Mouse (Mus musculus): ENCODE data around the gene Erv3. TPM values are rescaled to one million over a fixed set of nuclear protein-coding genes. Genes with fewer than 3 reads are reported as not detected.
"Not testable (repeated sequence)": the region's sequence is repeated elsewhere in the genome, so short reads cannot be mapped to it uniquely, and the experiment has no call there.

Gene Erv3
- total RNA-seq, 2 experiments from 2014 or later = not detected

DNA sequence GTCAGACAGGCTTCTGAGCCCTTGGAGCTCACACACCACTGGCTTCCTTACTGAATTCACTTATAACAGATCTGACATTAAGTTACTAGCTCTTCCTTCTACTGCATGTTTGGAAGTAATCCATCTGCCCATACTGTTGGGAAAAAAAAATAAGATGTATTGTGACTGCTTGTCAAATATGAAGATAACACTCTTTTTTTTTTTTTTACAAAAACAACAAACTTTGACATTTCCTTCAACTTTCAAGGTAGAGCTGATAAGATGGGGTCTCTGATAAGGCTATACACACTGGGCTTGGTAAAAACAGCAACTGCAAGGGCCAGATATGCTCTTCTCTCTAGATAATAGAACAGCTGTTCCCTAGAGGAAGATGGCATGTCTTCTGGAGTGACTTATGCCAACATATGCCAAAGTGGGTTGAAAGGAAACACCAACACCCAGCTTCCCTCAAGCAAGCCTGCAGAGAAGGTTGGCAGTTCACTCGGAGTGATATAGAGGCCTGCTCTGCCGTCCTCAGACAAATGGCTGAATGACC lies 4.8 kb upstream of the Erv3 start:
- DNase-seq (ENCODE audit: low spot score) = no peak

DNA sequence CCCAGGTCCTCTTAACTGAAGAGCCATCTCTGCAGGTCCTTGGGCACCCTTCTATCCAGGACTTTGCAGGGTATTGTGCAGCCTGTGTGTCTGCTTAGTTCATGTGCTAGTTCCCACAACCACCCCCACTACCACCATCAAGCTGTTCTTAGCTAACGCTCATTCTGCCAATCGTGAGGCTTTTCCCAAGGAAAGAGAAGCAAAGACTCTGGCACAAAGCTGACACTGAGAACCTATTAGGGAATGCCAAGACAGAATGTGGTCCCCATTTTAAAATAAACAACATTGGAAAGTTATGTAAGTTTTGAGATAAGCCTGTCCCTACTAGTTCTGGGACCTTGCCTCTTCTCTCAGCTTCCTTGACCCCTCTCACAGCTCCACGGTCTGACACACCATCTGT lies 3.9 kb upstream of the Erv3 start:
- DNase-seq (ENCODE audit: low spot score) = no peak

DNA sequence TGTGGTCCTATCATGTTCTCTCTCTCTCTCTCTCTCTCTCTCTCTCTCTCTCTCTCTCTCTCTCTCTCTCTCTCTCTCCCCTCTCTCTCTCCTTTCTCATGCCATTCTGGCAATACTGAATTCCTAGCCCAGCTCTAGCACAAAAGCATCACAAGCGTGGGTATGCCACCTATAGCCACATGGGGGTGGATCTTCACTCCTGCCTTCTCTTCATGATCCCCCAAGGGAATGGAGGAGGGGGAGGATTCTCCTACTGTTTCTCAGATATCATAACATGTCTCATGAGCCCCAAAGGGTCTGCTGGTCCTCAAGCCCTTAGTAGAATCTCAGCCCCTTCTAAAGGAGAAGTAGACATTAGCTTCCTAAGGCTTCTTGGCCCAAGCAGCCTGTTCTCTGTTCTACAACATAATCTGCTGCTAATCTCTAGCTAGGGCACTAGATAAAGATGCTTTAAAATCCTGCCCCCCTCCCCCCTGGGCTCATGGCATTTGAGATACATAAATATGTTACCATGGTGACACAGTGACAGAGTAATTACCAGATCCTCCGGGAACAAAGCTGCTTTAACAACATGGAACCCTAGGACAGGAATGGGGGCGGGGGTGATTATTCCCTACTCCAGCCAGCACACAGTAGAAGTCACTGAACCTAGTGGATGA lies 3.2 kb upstream of the Erv3 start:
- no peak for DNase-seq (ENCODE audit: low spot score)

DNA sequence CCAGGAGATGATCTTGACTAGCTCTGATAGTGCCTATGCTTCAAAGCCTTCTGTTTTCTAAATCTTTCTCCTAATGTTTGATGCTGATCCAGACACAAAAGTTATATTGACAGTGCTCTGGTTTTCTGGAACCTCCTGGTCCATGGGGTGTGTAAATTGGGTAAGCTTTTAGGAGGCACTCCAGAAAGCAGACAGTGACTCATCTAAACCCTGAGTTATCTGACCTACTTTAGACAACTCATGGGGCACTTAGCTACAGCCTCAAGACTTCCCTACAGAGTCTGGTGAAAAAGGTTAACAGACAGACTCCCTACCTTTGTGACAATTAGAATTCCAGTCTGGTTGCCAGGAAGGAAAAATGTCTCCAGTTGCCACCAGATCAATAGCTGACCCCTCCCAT lies 1.7 kb downstream of the Erv3 start:
- DNase-seq (ENCODE audit: low spot score) = peak; percentile 11

DNA sequence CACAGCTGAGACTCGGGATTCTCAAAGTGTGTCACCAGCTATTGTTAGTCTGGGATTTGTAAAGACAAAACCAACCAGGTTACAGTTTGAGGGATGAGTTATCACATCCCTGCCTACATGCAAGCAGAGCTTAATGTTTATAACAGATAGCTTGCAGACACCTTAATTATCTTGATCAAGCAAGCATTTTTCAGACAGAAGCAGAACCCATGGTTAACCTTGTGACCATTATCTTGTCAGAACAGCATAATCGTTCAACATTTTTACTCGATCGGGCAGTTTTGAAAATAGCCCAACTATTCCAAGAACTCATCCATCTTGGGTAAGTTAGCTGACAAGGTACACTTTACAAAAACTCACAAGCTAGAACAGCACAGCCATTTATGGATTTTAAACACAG lies 5.8 kb downstream of the Erv3 start:
- no peak for DNase-seq (ENCODE audit: low spot score)

DNA sequence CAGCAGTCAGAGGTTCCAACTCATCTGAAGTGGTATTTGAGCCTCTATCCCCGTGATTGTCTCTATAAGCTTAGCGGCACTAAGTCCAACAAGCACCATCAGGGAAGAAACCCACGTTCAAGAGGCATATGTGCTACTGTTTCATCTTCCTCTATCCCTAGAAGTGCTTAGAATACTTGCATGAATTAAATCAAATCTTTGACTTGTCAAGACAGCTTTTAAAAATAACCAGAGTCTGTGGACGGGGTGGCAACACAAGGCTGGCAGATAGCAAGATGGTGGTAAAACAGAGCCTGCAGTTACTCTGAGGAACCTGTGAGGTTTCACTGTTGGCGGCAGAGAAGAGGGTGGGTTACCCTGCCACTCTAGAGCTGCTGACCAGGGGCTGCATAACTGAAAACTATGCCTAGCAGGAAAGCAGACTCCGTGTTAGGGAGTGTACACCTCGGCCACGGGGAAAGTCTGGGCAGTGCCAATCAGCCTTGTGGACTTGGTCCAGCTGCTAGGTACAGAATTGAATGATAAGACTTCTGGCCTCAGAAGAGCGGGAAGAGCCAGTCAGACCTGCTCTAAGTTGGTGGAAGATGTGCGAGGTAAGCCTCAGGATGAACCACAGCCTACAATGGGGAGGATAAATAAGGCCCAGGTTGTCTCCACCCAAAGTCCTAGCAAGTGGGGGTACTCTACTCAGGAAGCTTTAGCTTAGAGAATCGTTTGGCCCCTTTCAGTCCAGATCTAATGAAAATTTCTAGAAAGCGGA lies 8.0 kb downstream of the Erv3 start:
- DNase-seq (ENCODE audit: low spot score) = no peak

DNA sequence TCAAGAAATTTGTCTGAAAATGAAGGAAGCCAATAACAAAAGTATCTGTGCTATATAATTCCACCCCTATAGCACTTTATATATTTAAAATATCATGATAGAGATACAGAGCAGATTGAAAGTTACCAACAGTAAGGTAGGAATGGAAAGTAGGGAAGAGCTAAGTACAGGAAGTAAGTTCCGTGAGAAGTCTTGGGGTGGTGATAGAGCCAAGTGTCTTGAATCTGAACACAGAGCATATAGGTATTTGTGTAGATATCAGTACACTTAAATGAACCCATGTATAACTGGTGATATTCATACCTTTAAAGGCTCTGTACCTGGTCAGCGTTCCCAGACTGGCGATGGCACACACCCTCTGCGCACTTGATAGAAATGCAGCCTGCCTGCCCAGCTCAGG lies 9.5 kb downstream of the Erv3 start:
- no peak for DNase-seq (ENCODE audit: low spot score)

DNA sequence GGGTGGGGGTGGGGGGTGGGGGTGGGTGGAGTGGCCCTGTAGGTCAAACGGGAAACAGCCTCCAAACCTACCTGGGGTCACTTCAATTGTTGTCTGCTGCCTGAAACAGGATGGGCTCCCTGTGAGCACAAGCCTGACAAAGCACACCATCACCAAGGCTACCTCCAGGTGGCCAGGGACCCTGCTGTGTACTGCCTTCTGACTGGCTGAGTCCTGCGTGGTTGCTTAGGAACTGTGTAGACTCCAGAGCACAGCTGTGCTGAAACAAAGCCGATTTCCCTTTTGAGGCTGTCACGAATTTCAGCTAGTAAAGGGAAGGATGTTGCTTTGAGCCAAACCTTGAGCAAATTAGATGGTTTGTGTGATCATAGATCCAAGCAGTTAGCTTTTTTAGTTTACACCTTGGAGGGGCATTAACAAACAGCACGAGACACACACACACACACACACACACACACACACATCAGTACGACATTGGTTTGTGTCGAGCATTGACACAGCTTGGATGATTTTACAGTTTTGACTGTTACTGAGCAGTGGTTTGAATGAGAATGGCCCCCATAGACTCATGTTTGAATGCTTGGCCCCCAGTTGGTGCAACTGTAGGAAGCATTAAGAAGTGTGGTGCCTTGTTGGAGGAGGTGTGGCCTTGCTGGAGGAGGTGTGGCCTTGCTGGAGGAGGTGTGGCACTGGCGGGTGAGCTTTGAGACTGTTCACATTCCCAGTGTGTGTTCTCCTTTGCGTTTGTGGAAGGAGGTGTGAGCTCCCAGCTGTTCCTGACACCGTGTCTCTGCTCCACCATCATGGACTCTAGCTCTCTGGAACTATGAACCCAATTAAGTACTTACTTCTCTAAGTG lies 11.8 kb downstream of the Erv3 start:
- no peak for DNase-seq (ENCODE audit: low spot score)

DNA sequence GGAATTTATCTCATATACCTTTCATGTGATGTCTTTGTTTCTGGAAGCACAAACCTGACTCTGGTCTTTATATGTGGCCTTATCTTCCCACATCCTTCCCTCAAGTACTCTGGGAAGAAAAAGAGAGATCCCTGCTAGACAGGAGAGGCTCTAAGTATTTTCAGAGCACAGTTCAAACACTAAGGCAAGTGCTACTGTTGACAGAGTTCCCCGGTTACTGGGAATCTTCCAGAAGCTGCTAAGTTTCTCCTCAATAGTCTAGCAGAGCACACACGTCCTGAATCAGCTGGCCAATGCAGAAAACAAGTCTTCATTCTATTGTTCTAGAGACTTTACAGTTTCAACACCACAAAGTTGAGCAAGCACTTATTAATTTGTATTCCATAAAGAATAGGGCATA lies 12.7 kb downstream of the Erv3 start:
- no peak for DNase-seq (ENCODE audit: low spot score)

DNA sequence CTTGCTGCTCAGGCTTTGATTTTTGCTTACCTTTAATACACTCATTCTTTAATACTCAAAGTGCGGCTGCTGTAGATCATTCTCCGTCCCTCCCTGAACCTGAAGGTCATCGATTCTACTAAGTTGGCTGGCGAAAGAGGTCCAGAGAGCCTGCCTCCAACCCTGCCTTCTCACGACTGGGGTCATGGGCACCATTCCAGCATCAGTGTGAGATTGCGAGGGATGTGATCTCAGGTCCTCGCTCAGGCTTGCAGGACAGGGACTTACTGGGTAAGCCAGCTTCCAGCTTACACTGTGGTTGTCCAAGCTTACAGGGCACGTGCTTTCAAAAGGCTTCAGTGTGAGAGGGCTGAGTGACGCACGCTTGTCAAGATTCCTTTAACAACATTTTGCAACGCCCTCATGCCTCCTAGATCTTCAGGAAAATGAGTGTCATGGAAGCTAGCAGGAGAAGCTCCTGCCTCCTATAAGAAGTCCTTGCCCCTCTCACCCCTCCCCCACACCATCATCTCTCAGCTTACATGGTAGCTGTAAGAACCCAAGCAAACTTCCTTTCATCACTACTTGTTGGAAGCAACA lies 13.3 kb downstream of the Erv3 start:
- DNase-seq (ENCODE audit: low spot score) = no peak

DNA sequence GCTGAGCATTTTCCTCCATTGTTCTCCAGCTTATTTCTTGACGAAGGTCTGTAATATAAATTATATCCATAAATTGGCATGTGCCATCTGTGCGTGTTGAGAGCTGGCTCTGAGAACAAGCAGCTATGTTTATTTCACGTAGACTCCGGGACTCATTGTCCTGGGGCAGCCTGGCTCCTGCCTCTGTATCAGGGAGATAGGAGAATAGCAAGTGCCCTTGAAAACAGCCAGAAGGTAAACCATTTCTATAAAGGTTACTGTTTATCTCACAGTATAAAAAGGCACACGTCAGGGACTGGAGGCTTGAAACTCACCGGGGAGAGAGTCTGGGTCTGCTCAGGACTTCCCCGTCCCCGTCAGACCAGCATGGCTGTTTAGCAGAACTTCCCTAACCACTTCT lies 13.9 kb downstream of the Erv3 start:
- DNase-seq (ENCODE audit: low spot score) = no peak

DNA sequence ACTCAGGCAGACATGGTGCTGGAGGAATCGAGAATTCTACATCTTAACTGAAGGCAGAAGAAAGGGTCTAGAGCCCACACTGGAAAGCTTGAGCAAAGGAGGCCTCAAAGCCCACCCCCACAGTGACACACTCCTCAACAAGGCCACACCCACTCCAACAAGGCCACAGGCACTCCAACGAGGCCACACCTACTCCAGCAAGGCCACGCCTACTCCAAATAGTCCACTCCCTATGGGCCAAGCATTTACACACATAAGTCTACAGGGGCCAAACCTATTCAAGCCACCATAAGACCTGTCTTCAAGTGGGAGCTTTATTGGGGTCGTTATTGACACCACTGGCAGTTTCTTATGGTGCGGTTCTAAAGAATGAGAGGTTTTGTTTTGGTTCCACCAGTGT lies 17.0 kb downstream of the Erv3 start:
- no peak for DNase-seq (ENCODE audit: low spot score)

DNA sequence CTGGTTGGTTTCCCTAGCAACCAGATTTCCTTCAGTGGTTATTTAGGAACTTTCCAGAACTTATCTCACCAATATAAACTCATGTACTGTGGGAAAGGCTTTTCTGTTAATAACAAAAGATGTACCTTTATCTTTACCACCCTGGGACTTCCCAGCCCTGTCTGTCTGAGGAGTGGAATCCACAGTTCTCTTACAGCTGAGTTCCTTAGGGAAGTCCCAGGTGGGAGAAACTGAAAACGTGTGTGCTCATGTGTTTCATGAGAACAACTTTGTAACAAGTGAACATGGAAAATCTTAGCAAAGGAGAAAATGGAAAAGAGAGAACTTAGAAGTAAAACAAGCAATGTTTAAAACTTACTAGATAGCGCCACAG lies 18.2 kb downstream of the Erv3 start:
- DNase-seq (ENCODE audit: low spot score) = no peak

DNA sequence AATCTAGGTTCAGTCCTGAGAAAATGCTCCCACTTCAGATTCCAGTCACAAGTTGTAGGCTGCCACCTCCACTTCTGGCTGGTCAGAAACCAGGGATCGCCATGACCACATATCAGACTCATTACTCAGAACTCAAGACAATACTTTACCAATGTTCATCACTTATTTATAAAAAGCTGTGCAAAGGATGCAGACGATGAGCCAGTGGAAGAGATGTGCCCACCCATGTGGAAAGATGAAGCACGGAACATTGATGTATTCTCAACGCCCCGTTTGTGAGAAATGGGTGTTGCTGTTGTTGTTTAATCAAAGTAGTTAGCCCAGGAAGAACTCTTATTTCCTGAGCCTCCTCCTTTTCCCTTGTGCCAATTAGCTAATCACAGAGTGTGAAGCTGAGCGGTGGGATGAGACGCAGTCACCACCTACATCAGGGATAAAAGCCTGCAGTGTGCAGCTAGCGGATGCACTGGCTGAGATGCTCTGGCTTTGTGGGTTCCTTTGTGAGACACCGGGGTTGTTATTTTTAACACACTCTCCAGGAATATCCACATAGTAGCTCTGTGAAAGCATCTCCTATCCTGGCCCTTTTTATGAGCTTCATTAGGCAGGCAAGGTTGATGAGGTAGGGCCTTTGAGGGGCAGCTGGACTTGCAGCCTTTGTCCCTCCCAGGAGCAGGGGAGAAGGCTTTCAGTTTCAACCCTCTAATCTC lies 18.8 kb downstream of the Erv3 start:
- no peak for DNase-seq (ENCODE audit: low spot score)

DNA sequence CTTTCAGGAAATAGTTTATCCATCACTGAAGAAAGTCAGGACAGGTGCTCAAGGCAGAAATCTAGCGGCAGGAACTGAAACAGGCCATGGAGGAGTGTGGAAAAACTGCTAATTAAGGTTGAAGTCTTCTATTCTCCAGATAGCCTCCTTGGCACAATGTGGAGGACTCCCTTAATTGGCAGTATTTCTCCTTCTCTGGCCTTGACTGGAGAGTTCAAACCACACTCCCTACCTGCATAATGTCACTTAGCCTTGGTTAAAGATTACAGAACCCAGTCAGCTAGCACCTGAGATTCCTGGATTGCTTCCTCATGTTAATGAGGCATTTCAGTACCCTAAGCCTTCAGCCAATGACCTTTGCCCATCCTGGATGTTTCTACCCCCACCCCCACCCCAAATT lies 25.3 kb downstream of the Erv3 start:
- DNase-seq (ENCODE audit: low spot score) = no peak

DNA sequence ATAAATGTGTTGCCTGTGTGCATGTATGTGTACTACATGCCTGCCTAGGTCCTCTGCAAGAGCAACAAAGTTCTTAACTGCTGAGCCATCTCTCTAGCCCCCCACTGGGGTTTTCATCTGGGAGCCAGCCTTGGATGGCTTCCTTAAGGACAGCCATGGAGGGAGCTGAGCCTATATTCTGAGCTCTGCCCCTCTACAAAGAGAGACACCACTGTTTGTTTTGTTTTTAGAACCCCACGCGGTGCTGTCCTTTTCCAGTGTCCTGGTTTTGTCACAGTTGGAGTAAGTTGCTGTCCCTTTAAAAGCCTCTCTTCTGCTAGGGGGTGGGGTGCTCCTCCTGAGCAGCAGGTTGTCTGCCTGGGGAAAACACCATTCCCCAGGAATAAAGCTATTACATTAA lies 27.7 kb downstream of the Erv3 start:
- DNase-seq (ENCODE audit: low spot score) = no peak

DNA sequence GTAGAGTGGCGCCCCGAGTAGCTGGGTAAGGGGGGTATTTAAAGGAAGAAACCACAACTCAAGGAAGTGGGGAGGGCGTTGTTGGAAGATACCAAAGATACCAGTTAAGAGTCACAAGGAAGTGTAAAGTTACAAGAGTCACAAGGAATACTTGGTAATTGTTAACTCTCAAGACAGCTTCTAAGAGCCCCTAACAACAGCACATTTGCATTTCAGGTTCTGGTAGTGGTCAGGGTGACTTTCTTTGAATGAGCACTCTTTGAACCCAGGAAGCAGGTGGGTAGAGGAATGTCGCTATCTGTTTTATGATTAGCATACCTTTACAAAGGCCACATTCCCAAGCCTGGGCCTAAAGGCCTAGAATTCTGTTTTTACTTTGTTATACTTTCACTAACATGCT lies 28.6 kb downstream of the Erv3 start:
- not testable (repeated sequence) for DNase-seq (ENCODE audit: low spot score)

DNA sequence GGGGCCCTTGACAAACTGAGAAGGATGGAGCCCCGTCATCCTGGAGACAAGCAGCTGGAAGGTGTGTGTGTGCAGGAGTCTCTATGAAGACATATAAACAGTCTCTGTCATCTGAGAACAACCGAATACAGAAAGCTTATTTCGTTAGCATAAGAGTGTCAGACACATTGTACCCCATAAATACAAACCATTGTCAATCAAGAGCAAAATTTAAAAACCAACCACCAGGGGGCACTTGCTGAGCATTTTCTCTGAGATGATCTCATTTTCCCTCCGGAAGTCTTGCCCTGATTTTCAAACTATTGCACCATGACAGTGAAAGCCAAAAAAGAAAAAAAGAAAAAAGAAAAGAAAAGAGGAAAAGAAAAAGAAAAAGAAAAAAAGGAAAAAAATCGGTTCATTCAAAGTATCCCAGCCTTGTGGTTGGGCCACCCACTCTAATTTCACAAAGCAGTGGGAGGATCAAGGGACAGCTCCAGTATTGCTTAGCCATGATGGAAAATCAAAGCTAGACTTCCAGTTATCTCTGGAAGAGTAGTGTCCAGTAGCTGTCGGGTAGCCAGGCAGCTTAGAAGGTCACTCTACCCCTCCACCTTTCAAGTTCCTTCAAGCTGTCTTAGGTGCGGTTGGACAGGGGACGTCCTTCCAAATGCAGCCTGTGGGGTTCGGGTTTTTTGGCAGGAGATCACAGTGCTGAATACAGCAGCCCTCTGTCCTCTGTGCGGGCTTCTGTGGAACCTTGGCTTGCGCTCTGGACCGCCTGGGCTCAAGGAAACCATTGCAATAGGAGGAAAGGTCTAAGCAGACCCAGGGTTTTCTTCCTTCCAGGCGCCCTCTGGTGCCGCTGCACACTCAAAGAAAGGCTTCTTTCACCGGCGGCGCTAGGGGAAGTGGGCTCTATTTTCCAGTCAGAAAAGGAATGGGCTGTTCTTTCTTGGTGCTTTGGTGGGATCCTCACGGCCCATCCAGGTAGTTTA lies 31.3 kb downstream of the Erv3 start:
- DNase-seq (ENCODE audit: low spot score) = peak; percentile 81

DNA sequence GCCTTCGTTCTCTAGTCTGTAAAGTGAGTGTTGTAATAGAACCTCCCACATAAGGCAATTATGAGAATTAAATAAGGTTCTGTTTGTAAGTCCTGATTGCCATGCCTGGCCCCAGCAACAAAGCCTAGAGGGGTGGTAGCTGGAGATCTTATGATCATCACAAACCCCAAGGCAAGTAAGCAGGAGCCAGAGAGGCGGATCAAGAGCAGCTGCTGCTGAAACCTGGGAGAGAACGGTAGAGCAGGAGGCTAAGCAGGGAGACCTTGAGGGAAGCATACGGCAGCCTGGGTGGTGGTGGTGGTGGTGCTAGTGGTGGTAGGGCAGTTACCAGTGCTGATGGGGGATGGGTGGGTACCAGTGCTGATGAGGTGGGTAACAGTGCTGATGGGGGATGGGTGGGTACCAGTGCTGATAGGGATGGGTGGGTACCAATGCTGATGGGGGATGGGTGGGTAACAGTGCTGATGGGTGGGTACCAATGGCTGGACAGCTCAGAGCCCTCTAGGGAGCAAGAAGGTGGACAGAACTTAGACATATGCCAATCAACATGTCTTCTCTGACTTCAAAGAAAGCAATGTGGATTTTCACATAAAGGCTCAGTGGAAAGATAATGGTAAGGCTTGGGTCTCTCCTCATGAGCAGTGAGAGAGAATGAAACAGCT lies 32.4 kb downstream of the Erv3 start:
- no peak for DNase-seq (ENCODE audit: low spot score)

Measured in gastrocnemius, adult 18-20 months (tissue).